Mouse (Mus musculus) intestine, embryonic 15.5 days (tissue): Measurements from ENCODE around the gene Fto. TPM values are rescaled to one million over a fixed set of nuclear protein-coding genes. Genes with fewer than 3 reads are reported as not detected.

Experiments
- ATAC-seq: fragments of 200-750 bp; cut with Nextera tagmentation; 2 replicates; pipeline ENCODE4 v1.8.0; 2017; ENCODE audit warnings: moderate TSS enrichment, moderate library complexity
- H3K27ac ChIP-seq: fragments of 300-500 bp; sonication (generic); 2 replicates; pipeline ENCODE4 v1.5.1; 2015; ENCODE audit warnings: mild to moderate bottlenecking, inconsistent platforms
- H3K27me3 ChIP-seq: fragments of 300-500 bp; sonication (generic); replicated peaks from 2 replicates; pipeline ENCODE4 v1.6.1; 2015; ENCODE audit warnings: inconsistent platforms
- H3K36me3 ChIP-seq: fragments of 300-500 bp; sonication (generic); 2 replicates; pipeline ENCODE4 v1.6.1; 2015; ENCODE audit warnings: inconsistent platforms
- H3K4me1 ChIP-seq: fragments of 300-500 bp; sonication (generic); replicated peaks from 2 replicates; pipeline ENCODE4 v1.6.1; 2015; ENCODE audit warnings: inconsistent platforms
- H3K4me2 ChIP-seq: fragments of 300-500 bp; sonication (generic); replicated peaks from 2 replicates; pipeline ENCODE4 v1.6.1; 2015; ENCODE audit warnings: mild to moderate bottlenecking, inconsistent platforms
- H3K4me3 ChIP-seq: fragments of 300-500 bp; sonication (generic); replicated peaks from 2 replicates; pipeline ENCODE4 v1.5.1; 2015; ENCODE audit warnings: inconsistent platforms
- H3K9ac ChIP-seq: fragments of 300-500 bp; sonication (generic); 2 replicates; pipeline ENCODE4 v1.6.1; 2015; ENCODE audit warnings: inconsistent platforms
- H3K9me3 ChIP-seq: fragments of 300-500 bp; sonication (generic); 2 replicates; pipeline ENCODE4 v1.6.1; 2016; ENCODE audit warnings: inconsistent platforms
- WGBS: fragments of 180-500 bp; shearing (Covaris S2); methylation state at CpG from one replicate; pipeline ENCODE4 v1.1.7; 2015; 5-methylcytosine and 5-hydroxymethylcytosine counted together
- polyA plus RNA-seq: library from polyadenylated mRNA; unstranded; fragments of >200 nt; fragmentation: Nextera tagmentation; extraction: Ambion mirVana; gene quantifications from 2 replicates; pipeline ENCODE4 v1.2.1, GENCODE M21; 2015

Gene Fto
- polyA plus RNA-seq, 1 experiment from 2014 or later, result 59.7 TPM

GRCm38 (mm10) chr8:91350628-91351027 is 37.3 kb downstream of the Fto start:
- H3K27me3 ChIP-seq, result no peaks in the 10 kb centered on the region
- H3K4me2 ChIP-seq, result no peak overlapping the region
- no peak for ATAC-seq
- no peak overlapping the region for H3K4me3 ChIP-seq
- 60% methylated on average over 7 of the region's 7 CpGs for WGBS
- H3K9me3 ChIP-seq, result no peaks in the 10 kb centered on the region
- no peaks in the 10 kb centered on the region for H3K36me3 ChIP-seq
- no peak overlapping the region for H3K9ac ChIP-seq
- H3K27ac ChIP-seq, result no peak overlapping the region
- no peaks in the 10 kb centered on the region for H3K4me1 ChIP-seq

- no peak for ATAC-seq
- WGBS, result 86% methylated on average over 3 of the region's 3 CpGs
- no peak overlapping the region for H3K4me2 ChIP-seq
- H3K27me3 ChIP-seq, result no peaks in the 10 kb centered on the region
- H3K9ac ChIP-seq, result no peak overlapping the region
- H3K4me3 ChIP-seq, result no peak overlapping the region
- H3K36me3 ChIP-seq, result no peaks in the 10 kb centered on the region
- H3K9me3 ChIP-seq, result no peaks in the 10 kb centered on the region
- H3K27ac ChIP-seq, result no peak overlapping the region
- no peaks in the 10 kb centered on the region for H3K4me1 ChIP-seq
These were observed 39.3 kb downstream of the Fto start for GRCm38 (mm10) chr8:91352598-91352997.

GRCm38 (mm10) chr8:91353062-91353461 is 39.7 kb downstream of the Fto start:
- ATAC-seq, result peak; percentile 45; the same call in 1 of the 2 replicates
- Histone ChIP-seq H3K9ac (no peak overlapping the region), H3K4me3 (no peak overlapping the region), H3K4me1 (no peaks in the 10 kb centered on the region), H3K4me2 (no peak overlapping the region), H3K9me3 (no peaks in the 10 kb centered on the region), H3K36me3 (no peaks in the 10 kb centered on the region), H3K27me3 (no peaks in the 10 kb centered on the region), H3K27ac (no peak overlapping the region)
- WGBS, result 88% methylated on average over 5 of the region's 5 CpGs

GRCm38 (mm10) chr8:91353907-91354306 is 40.6 kb downstream of the Fto start:
- 87% methylated on average over 4 of the region's 4 CpGs for whole genome bisulfite sequencing
- Histone ChIP-seq H3K9ac (no peak overlapping the region), H3K36me3 (no peaks in the 10 kb centered on the region), H3K27ac (no peak overlapping the region), H3K27me3 (no peaks in the 10 kb centered on the region), H3K4me3 (no peak overlapping the region), H3K4me1 (no peaks in the 10 kb centered on the region), H3K4me2 (no peak overlapping the region), H3K9me3 (no peaks in the 10 kb centered on the region)
- ATAC-seq, result no peak

GRCm38 (mm10) chr8:91355301-91355905 is 42.1 kb downstream of the Fto start:
- Histone ChIP-seq H3K27me3 (no peaks in the 10 kb centered on the region), H3K36me3 (no peaks in the 10 kb centered on the region), H3K4me3 (no peak overlapping the region), H3K4me1 (no peaks in the 10 kb centered on the region), H3K9ac (no peak overlapping the region), H3K4me2 (no peak overlapping the region), H3K9me3 (no peaks in the 10 kb centered on the region), H3K27ac (no peak overlapping the region)
- ATAC-seq, result no peak
- 48% methylated on average over 10 of the region's 10 CpGs for WGBS

- no peak overlapping the region for H3K4me3 ChIP-seq
- H3K4me1 ChIP-seq, result no peaks in the 10 kb centered on the region
- H3K36me3 ChIP-seq, result no peaks in the 10 kb centered on the region
- no peak for ATAC-seq
- H3K4me2 ChIP-seq, result no peak overlapping the region
- H3K9ac ChIP-seq, result no peak overlapping the region
- no peaks in the 10 kb centered on the region for H3K27me3 ChIP-seq
- 84% methylated on average over 11 of the region's 11 CpGs for WGBS
- H3K9me3 ChIP-seq, result no peaks in the 10 kb centered on the region
- H3K27ac ChIP-seq, result no peak overlapping the region
These were observed 42.8 kb downstream of the Fto start for GRCm38 (mm10) chr8:91355956-91356699.

- Histone ChIP-seq H3K9me3 (no peaks in the 10 kb centered on the region), H3K4me3 (no peak overlapping the region), H3K27ac (no peak overlapping the region), H3K36me3 (no peaks in the 10 kb centered on the region), H3K4me2 (no peak overlapping the region), H3K27me3 (no peaks in the 10 kb centered on the region), H3K4me1 (no peaks in the 10 kb centered on the region), H3K9ac (no peak overlapping the region)
- no peak for ATAC-seq
- WGBS, result 85% methylated on average over 4 of the region's 4 CpGs
These were observed 44.2 kb downstream of the Fto start for GRCm38 (mm10) chr8:91357493-91358014.

- no peak for ATAC-seq
- H3K9ac ChIP-seq, result no peak overlapping the region
- H3K4me2 ChIP-seq, result no peak overlapping the region
- no peak overlapping the region for H3K4me3 ChIP-seq
- no peaks in the 10 kb centered on the region for H3K9me3 ChIP-seq
- no peaks in the 10 kb centered on the region for H3K4me1 ChIP-seq
- no peaks in the 10 kb centered on the region for H3K36me3 ChIP-seq
- no peaks in the 10 kb centered on the region for H3K27me3 ChIP-seq
- WGBS, result 65% methylated on average over 5 of the region's 5 CpGs
- H3K27ac ChIP-seq, result no peak overlapping the region
These were observed 44.7 kb downstream of the Fto start for GRCm38 (mm10) chr8:91358016-91358415.

GRCm38 (mm10) chr8:91359511-91359910 is 46.2 kb downstream of the Fto start:
- 89% methylated on average over 9 of the region's 9 CpGs for WGBS
- H3K9ac ChIP-seq, result no peak overlapping the region
- no peak for ATAC-seq
- no peak overlapping the region for H3K4me2 ChIP-seq
- H3K4me1 ChIP-seq, result no peaks in the 10 kb centered on the region
- H3K9me3 ChIP-seq, result no peaks in the 10 kb centered on the region
- no peaks in the 10 kb centered on the region for H3K27me3 ChIP-seq
- H3K4me3 ChIP-seq, result no peak overlapping the region
- H3K27ac ChIP-seq, result no peak overlapping the region
- no peaks in the 10 kb centered on the region for H3K36me3 ChIP-seq

GRCm38 (mm10) chr8:91360644-91361357 is 47.5 kb downstream of the Fto start:
- WGBS, result 82% methylated on average over 10 of the region's 10 CpGs
- ATAC-seq, result no peak

GRCm38 (mm10) chr8:91363272-91363860 is 50.0 kb downstream of the Fto start:
- H3K27me3 ChIP-seq, result no peaks in the 10 kb centered on the region
- H3K4me1 ChIP-seq, result no peaks in the 10 kb centered on the region
- H3K27ac ChIP-seq, result no peak overlapping the region
- H3K9me3 ChIP-seq, result no peaks in the 10 kb centered on the region
- ATAC-seq, result no peak
- no peak overlapping the region for H3K9ac ChIP-seq
- H3K4me3 ChIP-seq, result no peak overlapping the region
- H3K36me3 ChIP-seq, result no peaks in the 10 kb centered on the region
- WGBS, result 91% methylated on average over 10 of the region's 10 CpGs
- no peak overlapping the region for H3K4me2 ChIP-seq

More at GRCm38 (mm10) chr8:91360644-91361357, 47.5 kb downstream of the Fto start:
- H3K27ac ChIP-seq, result no peak overlapping the region
- no peaks in the 10 kb centered on the region for H3K36me3 ChIP-seq
- H3K9me3 ChIP-seq, result no peaks in the 10 kb centered on the region
- no peaks in the 10 kb centered on the region for H3K27me3 ChIP-seq
- H3K4me3 ChIP-seq, result no peak overlapping the region
- no peak overlapping the region for H3K9ac ChIP-seq
- H3K4me2 ChIP-seq, result no peak overlapping the region
- no peaks in the 10 kb centered on the region for H3K4me1 ChIP-seq

- Histone ChIP-seq H3K4me2 (no peak overlapping the region), H3K27ac (no peak overlapping the region), H3K4me3 (no peak overlapping the region), H3K36me3 (no peaks in the 10 kb centered on the region), H3K4me1 (no peaks in the 10 kb centered on the region), H3K9me3 (no peaks in the 10 kb centered on the region), H3K9ac (no peak overlapping the region), H3K27me3 (no peaks in the 10 kb centered on the region)
- no peak for ATAC-seq
- 91% methylated on average over 6 of the region's 6 CpGs for WGBS
These were observed 50.9 kb downstream of the Fto start for GRCm38 (mm10) chr8:91364216-91364615.
